Mouse (Mus musculus): Measurements from ENCODE around the gene Cfap43. TPM values are rescaled to one million over a fixed set of nuclear protein-coding genes. Genes with fewer than 3 reads are reported as not detected.

The Cfap43 gene
- polyA plus RNA-seq, 1 experiment from 2014 or later = 0.54 TPM

DNA sequence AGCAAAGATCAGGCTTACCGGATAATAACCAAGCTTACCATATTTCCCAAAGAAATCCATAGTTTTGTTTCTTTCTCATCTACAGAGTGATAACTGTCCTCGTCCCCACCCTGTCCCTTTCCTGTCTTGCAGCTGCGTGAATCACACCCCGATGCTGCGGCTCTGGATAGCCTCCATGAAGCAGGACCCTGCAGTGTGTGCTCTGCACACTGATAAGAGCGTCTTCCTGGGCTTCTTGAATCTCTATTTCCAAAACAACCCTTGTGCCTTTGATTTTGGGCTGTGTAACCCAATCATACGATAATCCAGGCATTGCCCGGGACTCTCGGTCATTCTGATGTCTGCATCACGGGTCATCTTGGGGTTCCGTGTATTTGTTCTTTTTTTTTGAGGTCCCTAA is 33.2 kb downstream of the Cfap43 start:
- H3K9me3 ChIP-seq (ENCODE audit: control insufficient read depth, low read length) = no peaks in the 10 kb centered on the region
- no peak for ATAC-seq (ENCODE audit: low FRiP score)
- H3K4me3 ChIP-seq (ENCODE audit: low read depth, low read length) = no peak overlapping the region
- WGBS = 90% methylated on average over 11 of the region's 11 CpGs
- no peak overlapping the region for H3K4me2 ChIP-seq (replicated peaks; ENCODE audit: low read depth, low read length)
- H3K9ac ChIP-seq (ENCODE audit: low read depth, low read length) = no peak overlapping the region
- no peaks in the 10 kb centered on the region for H3K4me1 ChIP-seq (replicated peaks; ENCODE audit: control insufficient read depth, insufficient read depth, low read length)
- DNase-seq (ENCODE audit: low spot score) = no peak
- no peak overlapping the region for H3K27ac ChIP-seq (ENCODE audit: low read depth, low read length)
- H3K36me3 ChIP-seq (ENCODE audit: control insufficient read depth, insufficient read depth, low read length) = no peaks in the 10 kb centered on the region
- H3K27me3 ChIP-seq (ENCODE audit: control insufficient read depth, insufficient read depth, low read length) = no peaks in the 10 kb centered on the region

DNA sequence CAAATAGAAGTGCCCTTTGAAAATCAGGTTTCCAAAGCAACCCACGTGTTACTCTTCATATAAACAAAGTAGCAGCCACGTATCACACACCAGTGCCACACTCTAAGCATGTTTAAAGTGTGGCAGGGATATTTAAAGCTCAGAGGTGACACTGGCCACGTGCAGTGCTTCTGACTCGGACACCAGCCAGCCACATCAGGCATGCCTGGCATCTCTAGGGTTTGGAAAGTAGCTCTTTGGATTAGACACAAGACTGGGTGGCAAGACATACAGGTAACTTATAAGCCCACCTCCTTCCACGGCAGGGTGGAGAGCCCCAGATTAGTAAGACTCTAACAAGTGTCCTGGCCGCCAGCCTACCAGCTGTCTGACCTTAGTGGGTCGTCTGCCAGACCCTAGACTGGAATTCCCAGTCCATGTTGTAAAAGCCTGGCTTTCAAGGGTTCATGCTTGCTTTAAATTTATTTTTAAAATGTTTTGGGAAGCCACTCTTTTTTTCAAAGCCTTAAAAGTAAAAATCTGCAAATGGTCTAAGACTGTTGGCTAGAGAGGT is 33.8 kb downstream of the Cfap43 start:
- H3K27me3 ChIP-seq (ENCODE audit: control insufficient read depth, insufficient read depth, low read length) = no peaks in the 10 kb centered on the region
- H3K9me3 ChIP-seq (ENCODE audit: control insufficient read depth, low read length) = no peaks in the 10 kb centered on the region
- no peak overlapping the region for H3K9ac ChIP-seq (ENCODE audit: low read depth, low read length)
- no peak overlapping the region for H3K4me3 ChIP-seq (ENCODE audit: low read depth, low read length)
- H3K27ac ChIP-seq (ENCODE audit: low read depth, low read length) = no peak overlapping the region
- H3K4me2 ChIP-seq (replicated peaks; ENCODE audit: low read depth, low read length) = no peak overlapping the region
- H3K4me1 ChIP-seq (replicated peaks; ENCODE audit: control insufficient read depth, insufficient read depth, low read length) = no peaks in the 10 kb centered on the region
- 74% methylated on average over 7 of the region's 7 CpGs for WGBS
- no peak for DNase-seq (ENCODE audit: low spot score)
- no peak for ATAC-seq (ENCODE audit: low FRiP score)
- H3K36me3 ChIP-seq (ENCODE audit: control insufficient read depth, insufficient read depth, low read length) = no peaks in the 10 kb centered on the region

DNA sequence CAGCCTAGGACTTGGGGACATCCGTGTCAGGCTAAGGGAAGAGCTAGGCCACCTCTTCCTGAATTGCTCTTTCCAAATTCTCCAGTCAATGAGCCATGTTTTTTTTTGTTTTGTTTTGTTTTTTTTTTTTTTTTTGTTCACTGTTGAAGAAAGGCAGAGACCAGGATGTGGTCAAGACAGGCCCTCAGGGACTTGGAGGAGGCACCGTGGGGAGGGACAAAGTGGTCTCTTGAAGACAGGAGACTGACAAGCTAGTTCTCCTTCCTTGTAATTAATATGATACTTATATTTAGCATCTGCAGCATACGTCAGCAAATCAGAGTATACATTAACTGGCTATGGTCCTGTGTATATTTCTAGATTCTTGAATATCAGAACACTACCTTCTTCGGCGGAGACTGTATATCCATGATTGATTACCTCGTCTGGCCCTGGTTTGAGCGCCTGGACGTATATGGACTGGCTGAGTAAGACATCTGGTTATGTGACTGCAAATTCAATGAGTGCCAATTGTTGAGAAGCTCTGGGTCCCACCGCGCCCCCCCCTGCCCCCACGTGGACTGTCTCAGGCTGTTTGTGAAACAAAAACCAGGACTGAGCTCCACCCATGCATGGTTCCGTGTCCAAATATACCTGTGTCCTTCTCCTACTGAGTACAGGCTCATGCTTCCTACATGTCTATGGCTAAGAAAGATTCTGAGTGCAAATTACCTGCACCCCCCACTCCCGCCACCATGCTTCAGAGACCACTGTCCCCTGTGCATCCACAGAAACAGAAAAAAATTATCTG is 34.6 kb downstream of the Cfap43 start:
- no peak for DNase-seq (ENCODE audit: low spot score)
- Histone ChIP-seq H3K4me1 (replicated peaks; ENCODE audit: control insufficient read depth, insufficient read depth, low read length) (no peaks in the 10 kb centered on the region), H3K4me3 (ENCODE audit: low read depth, low read length) (no peak overlapping the region), H3K9ac (ENCODE audit: low read depth, low read length) (no peak overlapping the region), H3K36me3 (ENCODE audit: control insufficient read depth, insufficient read depth, low read length) (no peaks in the 10 kb centered on the region), H3K27ac (ENCODE audit: low read depth, low read length) (no peak overlapping the region), H3K4me2 (replicated peaks; ENCODE audit: low read depth, low read length) (no peak overlapping the region), H3K9me3 (ENCODE audit: control insufficient read depth, low read length) (no peaks in the 10 kb centered on the region), H3K27me3 (ENCODE audit: control insufficient read depth, insufficient read depth, low read length) (no peaks in the 10 kb centered on the region)
- WGBS = 82% methylated on average over 13 of the region's 13 CpGs
- ATAC-seq (ENCODE audit: low FRiP score) = no peak

DNA sequence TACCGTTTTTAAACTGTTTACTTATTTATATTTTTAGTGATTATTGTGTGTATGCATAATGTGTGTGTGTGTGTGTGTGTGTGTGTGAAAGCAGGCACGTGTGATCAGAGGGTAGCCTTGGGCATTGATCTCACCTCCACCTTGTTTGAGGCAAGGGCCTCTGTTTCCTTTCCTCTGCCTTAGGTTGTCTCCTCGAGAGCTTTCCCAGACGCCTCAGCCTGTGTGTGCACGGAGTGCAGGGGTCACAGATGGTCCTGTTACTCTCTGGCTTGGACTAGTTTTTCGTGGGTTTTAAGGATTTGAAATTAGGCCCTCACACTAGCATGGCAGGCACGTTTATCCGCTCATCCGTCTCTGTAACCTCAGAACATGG is 36.2 kb downstream of the Cfap43 start:
- H3K27ac ChIP-seq (ENCODE audit: low read depth, low read length) = no peak overlapping the region
- DNase-seq (ENCODE audit: low spot score) = peak; percentile 28
- no peak overlapping the region for H3K9ac ChIP-seq (ENCODE audit: low read depth, low read length)
- no peak overlapping the region for H3K4me2 ChIP-seq (replicated peaks; ENCODE audit: low read depth, low read length)
- ATAC-seq (ENCODE audit: low FRiP score) = peak; percentile 49
- no peak overlapping the region for H3K4me3 ChIP-seq (ENCODE audit: low read depth, low read length)
- no peaks in the 10 kb centered on the region for H3K9me3 ChIP-seq (ENCODE audit: control insufficient read depth, low read length)
- no peaks in the 10 kb centered on the region for H3K4me1 ChIP-seq (replicated peaks; ENCODE audit: control insufficient read depth, insufficient read depth, low read length)
- no peaks in the 10 kb centered on the region for H3K27me3 ChIP-seq (ENCODE audit: control insufficient read depth, insufficient read depth, low read length)
- no peaks in the 10 kb centered on the region for H3K36me3 ChIP-seq (ENCODE audit: control insufficient read depth, insufficient read depth, low read length)
- WGBS = 64% methylated on average over 9 of the region's 9 CpGs

DNA sequence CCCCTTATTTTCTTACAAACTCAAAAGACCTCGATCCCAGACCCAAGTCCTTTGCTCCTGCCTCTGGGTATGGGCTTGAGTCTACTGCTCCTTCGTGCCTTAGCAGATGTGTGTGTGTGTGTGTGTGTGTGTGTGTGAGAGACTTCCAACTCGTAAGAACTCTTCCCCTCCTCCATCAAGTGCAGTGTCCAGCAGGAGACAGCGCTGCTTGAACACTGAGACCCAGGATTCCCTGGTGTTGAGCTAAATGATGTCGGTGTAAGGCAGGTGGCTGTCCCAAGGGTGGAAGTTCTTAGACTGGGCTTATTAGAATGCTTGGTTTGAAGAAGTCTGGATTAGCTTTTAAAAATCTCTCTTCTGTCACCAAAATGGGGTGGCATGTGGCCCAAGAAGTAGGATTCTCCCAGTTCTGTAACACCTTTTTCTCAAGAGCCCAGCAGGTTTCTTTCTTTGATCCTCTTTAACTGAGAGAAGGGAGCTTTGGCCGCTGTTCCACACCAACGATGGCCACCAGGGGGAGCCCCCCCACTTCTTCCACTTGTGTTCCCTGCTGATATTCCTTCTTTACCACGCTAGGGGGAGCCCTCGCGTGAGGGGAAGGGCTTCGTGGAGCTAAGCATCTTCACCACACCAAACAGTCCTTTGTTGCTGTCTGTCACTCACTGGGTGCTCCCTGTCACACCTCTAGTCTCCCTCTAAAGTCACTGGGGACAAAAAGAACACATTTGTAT is 36.8 kb downstream of the Cfap43 start:
- Histone ChIP-seq H3K9ac (ENCODE audit: low read depth, low read length) (no peak overlapping the region), H3K27ac (ENCODE audit: low read depth, low read length) (no peak overlapping the region), H3K4me1 (replicated peaks; ENCODE audit: control insufficient read depth, insufficient read depth, low read length) (no peaks in the 10 kb centered on the region), H3K4me3 (ENCODE audit: low read depth, low read length) (no peak overlapping the region), H3K36me3 (ENCODE audit: control insufficient read depth, insufficient read depth, low read length) (no peaks in the 10 kb centered on the region), H3K9me3 (ENCODE audit: control insufficient read depth, low read length) (no peaks in the 10 kb centered on the region), H3K27me3 (ENCODE audit: control insufficient read depth, insufficient read depth, low read length) (no peaks in the 10 kb centered on the region), H3K4me2 (replicated peaks; ENCODE audit: low read depth, low read length) (no peak overlapping the region)
- 28% methylated on average over 11 of the region's 11 CpGs for WGBS
- peak; percentile 76 for ATAC-seq (ENCODE audit: low FRiP score)
- DNase-seq (ENCODE audit: low spot score) = peak; percentile 97

DNA sequence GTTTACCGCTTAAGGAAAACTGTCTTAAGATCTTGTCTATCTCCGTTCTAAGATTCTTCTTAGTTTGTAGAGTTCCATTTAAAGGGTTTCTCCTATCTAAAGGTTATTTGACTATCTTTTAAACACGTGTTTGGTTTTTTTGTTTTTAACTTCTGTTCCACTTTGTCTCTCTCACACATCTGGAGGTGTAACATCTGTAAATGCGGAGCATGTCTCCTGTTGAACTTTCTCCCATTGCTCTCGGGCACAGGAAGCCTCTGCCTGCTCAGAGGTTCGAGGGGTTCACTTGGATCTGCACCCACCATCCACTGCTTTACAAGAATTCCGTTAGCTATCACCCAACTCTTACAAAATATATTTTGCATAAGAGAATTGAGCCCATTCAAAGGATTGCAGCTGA is 37.5 kb downstream of the Cfap43 start:
- Histone ChIP-seq H3K27me3 (ENCODE audit: control insufficient read depth, insufficient read depth, low read length) (no peaks in the 10 kb centered on the region), H3K9me3 (ENCODE audit: control insufficient read depth, low read length) (no peaks in the 10 kb centered on the region), H3K9ac (ENCODE audit: low read depth, low read length) (no peak overlapping the region), H3K27ac (ENCODE audit: low read depth, low read length) (no peak overlapping the region), H3K4me1 (replicated peaks; ENCODE audit: control insufficient read depth, insufficient read depth, low read length) (no peaks in the 10 kb centered on the region), H3K4me3 (ENCODE audit: low read depth, low read length) (no peak overlapping the region), H3K36me3 (ENCODE audit: control insufficient read depth, insufficient read depth, low read length) (no peaks in the 10 kb centered on the region), H3K4me2 (replicated peaks; ENCODE audit: low read depth, low read length) (no peak overlapping the region)
- DNase-seq (ENCODE audit: low spot score) (no peak), ATAC-seq (ENCODE audit: low FRiP score) (no peak)
- WGBS = 82% methylated on average over 7 of the region's 7 CpGs

DNA sequence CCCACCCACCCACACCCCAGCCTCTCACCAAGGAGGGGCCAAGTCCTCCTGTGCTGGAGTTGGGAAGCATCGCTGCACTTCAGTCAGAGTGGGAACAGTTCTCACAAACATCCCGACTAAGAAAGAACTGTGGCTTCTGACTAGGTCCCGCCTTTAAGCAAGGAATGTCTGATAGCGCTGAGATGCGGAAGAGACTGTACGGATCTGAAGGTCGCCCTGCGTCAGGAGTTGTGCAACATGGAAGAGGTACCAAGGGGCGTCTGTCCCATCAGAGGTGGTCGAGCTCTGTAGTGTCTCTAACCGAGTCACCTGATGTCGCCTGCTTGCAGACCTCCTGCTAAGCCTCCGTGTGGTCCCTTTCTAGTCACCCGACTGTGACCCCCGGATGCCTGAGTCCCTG is 42.8 kb downstream of the Cfap43 start:
- no peaks in the 10 kb centered on the region for H3K27me3 ChIP-seq (ENCODE audit: control insufficient read depth, insufficient read depth, low read length)
- no peak for DNase-seq (ENCODE audit: low spot score)
- no peak overlapping the region for H3K4me2 ChIP-seq (replicated peaks; ENCODE audit: low read depth, low read length)
- no peaks in the 10 kb centered on the region for H3K4me1 ChIP-seq (replicated peaks; ENCODE audit: control insufficient read depth, insufficient read depth, low read length)
- no peaks in the 10 kb centered on the region for H3K9me3 ChIP-seq (ENCODE audit: control insufficient read depth, low read length)
- H3K4me3 ChIP-seq (ENCODE audit: low read depth, low read length) = no peak overlapping the region
- no peaks in the 10 kb centered on the region for H3K36me3 ChIP-seq (ENCODE audit: control insufficient read depth, insufficient read depth, low read length)
- WGBS = 83% methylated on average over 15 of the region's 15 CpGs
- no peak overlapping the region for H3K9ac ChIP-seq (ENCODE audit: low read depth, low read length)
- H3K27ac ChIP-seq (ENCODE audit: low read depth, low read length) = no peak overlapping the region
- ATAC-seq (ENCODE audit: low FRiP score) = no peak

DNA sequence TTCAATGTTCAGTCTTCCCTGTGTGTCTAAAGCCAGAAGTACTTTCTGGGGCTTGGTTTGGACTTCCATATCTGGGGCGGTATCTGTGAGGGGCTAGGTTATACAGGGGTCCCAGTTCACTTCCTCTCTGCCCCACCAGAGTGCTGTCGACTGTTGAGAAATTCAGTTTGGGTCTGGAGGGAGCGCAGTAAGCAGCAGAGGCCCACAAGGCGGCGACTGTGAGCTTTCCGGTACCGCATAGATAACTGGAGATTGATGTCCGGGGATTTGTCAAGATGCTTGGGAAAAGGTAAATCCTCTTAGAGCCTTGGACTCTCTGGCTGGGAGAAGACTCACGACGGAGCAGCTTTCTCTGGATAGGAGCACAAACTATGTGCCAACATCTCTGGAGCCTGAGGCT is 47.6 kb downstream of the Cfap43 start:
- Histone ChIP-seq H3K9ac (ENCODE audit: low read depth, low read length) (no peak overlapping the region), H3K4me3 (ENCODE audit: low read depth, low read length) (no peak overlapping the region), H3K9me3 (ENCODE audit: control insufficient read depth, low read length) (no peaks in the 10 kb centered on the region), H3K27me3 (ENCODE audit: control insufficient read depth, insufficient read depth, low read length) (no peaks in the 10 kb centered on the region), H3K4me1 (replicated peaks; ENCODE audit: control insufficient read depth, insufficient read depth, low read length) (no peaks in the 10 kb centered on the region), H3K27ac (ENCODE audit: low read depth, low read length) (no peak overlapping the region), H3K36me3 (ENCODE audit: control insufficient read depth, insufficient read depth, low read length) (no peaks in the 10 kb centered on the region), H3K4me2 (replicated peaks; ENCODE audit: low read depth, low read length) (no peak overlapping the region)
- peak; percentile 50 for DNase-seq (ENCODE audit: low spot score)
- no peak for ATAC-seq (ENCODE audit: low FRiP score)
- 26% methylated on average over 10 of the region's 10 CpGs for WGBS
